Mouse (Mus musculus) kidney, postnatal 0 days (tissue): Measurements from ENCODE around the gene Lrrk1. TPM values are rescaled to one million over a fixed set of nuclear protein-coding genes. Genes with fewer than 3 reads are reported as not detected.

Source experiments
- ATAC-seq: fragments of 200-750 bp; cut with Nextera tagmentation; replicated peaks from 2 replicates; pipeline ENCODE4 v1.8.0; 2017; ENCODE audit warnings: low read depth, moderate number of reproducible peaks, moderate TSS enrichment, moderate library complexity; ENCODE audit not compliant: low FRiP score
- DNase-seq: peaks from one replicate; pipeline ENCODE4 v3.0.0-alpha.2; 2016; ENCODE audit warnings: low spot score
- H3K27ac ChIP-seq: fragments of 300-500 bp; sonication (generic); 2 replicates; pipeline ENCODE4 v1.5.1; 2014; ENCODE audit warnings: mild to moderate bottlenecking
- H3K27me3 ChIP-seq: fragments of 300-500 bp; sonication (generic); 2 replicates; pipeline ENCODE4 v1.6.1; 2014; ENCODE audit warnings: low read length, mixed read lengths; ENCODE audit not compliant: insufficient read depth
- H3K36me3 ChIP-seq: fragments of 300-500 bp; sonication (generic); 2 replicates; pipeline ENCODE4 v1.6.1; 2014; ENCODE audit warnings: low read length, mixed read lengths; ENCODE audit not compliant: insufficient read depth
- H3K4me1 ChIP-seq: fragments of 300-500 bp; sonication (generic); replicated peaks from 2 replicates; pipeline ENCODE4 v1.6.1; 2014; ENCODE audit warnings: antibody characterized with exemption, low read length, mixed read lengths; ENCODE audit not compliant: insufficient read depth
- H3K4me2 ChIP-seq: fragments of 300-500 bp; sonication (generic); 2 replicates; pipeline ENCODE4 v1.6.1; 2014; ENCODE audit warnings: mild to moderate bottlenecking, low read length, moderate library complexity, mixed read lengths
- H3K4me3 ChIP-seq: fragments of 300-500 bp; sonication (generic); replicated peaks from 2 replicates; pipeline ENCODE4 v1.5.1; 2014; ENCODE audit warnings: low read depth, low read length
- H3K9ac ChIP-seq: fragments of 300-500 bp; sonication (generic); 2 replicates; pipeline ENCODE4 v1.6.1; 2014; ENCODE audit warnings: low read depth, low read length
- H3K9me3 ChIP-seq: fragments of 300-500 bp; sonication (generic); replicated peaks from 2 replicates; pipeline ENCODE4 v1.6.1; 2016; ENCODE audit warnings: low read length, inconsistent platforms, mixed read lengths
- CTCF ChIP-seq: IDR thresholded peaks from 2 replicates; pipeline ENCODE4 v1.5.1; 2016; ENCODE audit warnings: antibody characterized with exemption, low read depth, mild to moderate bottlenecking, moderate library complexity
- WGBS: fragments of 180-500 bp; shearing (Covaris S2); extraction: QIAGEN DNeasy Blood & Tissue Kit; methylation state at CpG from one replicate; pipeline ENCODE4 v1.1.7; 2014; 5-methylcytosine and 5-hydroxymethylcytosine counted together
- polyA plus RNA-seq: library from polyadenylated mRNA; unstranded; fragments of >200 nt; fragmentation: Nextera tagmentation; extraction: Ambion mirVana; gene quantifications from 2 replicates; pipeline ENCODE4 v1.2.1, GENCODE M21; 2015

Lrrk1 gene
- polyA plus RNA-seq, 1 experiment from 2014 or later = 8.5 TPM

DNA sequence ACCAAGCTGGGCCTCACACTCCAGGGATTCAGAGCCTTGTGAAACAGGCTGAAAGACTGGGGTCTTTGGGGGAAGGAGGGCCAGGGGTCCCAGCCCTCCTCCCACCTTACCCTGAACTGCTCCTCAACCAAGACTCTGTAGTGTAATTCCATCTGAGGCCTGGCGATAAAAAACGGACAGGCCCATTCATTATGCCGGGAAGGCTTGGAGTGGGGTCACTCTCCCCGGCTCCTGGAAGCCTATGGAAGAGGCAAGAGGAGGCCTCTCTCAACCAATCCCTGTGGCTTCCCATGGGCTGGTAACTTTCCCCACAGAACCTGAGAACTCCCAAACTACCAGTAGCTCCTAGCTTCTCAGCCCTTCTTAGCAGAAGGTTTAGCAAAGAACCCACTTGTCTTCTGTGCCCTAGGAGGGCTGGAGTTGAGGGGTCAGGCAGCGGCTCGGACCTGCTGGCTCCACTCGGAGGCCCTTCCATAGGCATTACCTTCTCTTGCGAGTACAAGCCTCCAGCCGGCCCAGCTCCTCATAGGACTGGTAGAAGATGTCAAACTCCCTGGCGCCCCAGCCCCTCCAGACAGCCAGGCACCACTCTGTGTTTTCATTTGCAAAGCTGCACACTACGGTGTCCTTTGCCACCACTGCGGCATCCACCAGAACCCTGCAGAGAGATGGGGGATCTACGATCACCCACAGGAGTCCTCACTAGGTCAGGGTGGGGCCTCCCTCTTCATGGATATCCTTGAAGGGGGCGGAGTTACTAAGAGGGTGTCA, 128.5 kb downstream of the Lrrk1 start:
- Histone ChIP-seq H3K4me3 (no peak overlapping the region), H3K9ac (no peak overlapping the region), H3K36me3 (0 out of 2 replicates have a peak, but pooled peaks cover 8% of the 10 kb centered on the region), H3K9me3 (no peaks in the 10 kb centered on the region), H3K27ac (peak overlapping the region; percentile 19; the same call in 1 of the 2 replicates), H3K4me1 (no peaks in the 10 kb centered on the region), H3K27me3 (no peaks in the 10 kb centered on the region), H3K4me2 (no peak overlapping the region)
- ATAC-seq (peak; percentile 41; the same call in 1 of the 2 replicates), DNase-seq (peak; percentile 62)
- 46% methylated on average over 14 of the region's 14 CpGs for WGBS
- TF ChIP-seq CTCF = no peak

DNA sequence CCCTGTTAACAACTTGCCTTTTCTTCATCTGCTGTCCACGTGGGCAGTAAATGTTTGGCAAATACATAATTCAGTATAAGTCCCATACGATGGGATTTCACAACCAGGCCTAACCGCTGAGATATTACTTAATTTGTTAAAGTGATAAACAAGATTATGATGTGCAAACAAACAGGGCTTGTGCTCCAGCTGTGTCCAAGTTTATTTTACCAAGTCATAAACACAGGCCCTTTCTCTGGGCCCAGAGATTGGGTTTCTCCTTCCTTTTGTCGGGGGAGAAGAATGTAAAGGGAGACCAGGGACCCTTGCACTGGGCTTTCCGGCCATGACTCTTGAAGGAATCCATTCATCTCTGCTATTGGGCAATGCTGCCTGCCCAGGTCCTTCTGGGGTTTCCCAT, 129.2 kb downstream of the Lrrk1 start:
- no peak for TF ChIP-seq CTCF
- 0 out of 2 replicates have a peak, but pooled peaks cover 8% of the 10 kb centered on the region for H3K36me3 ChIP-seq
- H3K4me2 ChIP-seq = no peak overlapping the region
- 52% methylated on average over 5 of the region's 5 CpGs for WGBS
- H3K4me1 ChIP-seq = no peaks in the 10 kb centered on the region
- H3K9me3 ChIP-seq = no peaks in the 10 kb centered on the region
- H3K9ac ChIP-seq = no peak overlapping the region
- DNase-seq (peak; percentile 43), ATAC-seq (no peak)
- H3K27ac ChIP-seq = no peak overlapping the region
- H3K27me3 ChIP-seq = no peaks in the 10 kb centered on the region
- no peak overlapping the region for H3K4me3 ChIP-seq

DNA sequence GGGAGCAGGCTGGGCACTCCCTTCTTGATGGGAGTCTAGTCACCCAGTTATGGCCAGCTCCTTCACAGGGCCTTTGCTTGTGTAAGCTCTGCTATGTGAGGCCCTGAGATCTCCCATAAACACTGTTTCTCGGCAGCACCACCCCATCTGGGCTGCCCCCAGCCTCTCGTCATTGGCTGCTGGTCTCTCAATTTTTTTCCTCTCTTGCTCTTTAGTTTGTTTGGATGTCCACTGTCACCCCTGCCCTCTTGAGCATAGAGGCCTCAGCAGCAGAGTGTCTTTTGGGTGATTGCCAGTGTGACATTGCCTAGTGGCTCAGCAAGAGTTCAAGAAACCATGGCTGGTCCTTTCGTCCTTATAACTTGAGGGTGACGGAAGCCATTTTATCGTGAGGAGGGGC, 130.9 kb downstream of the Lrrk1 start:
- Histone ChIP-seq H3K4me1 (no peaks in the 10 kb centered on the region), H3K9me3 (no peaks in the 10 kb centered on the region), H3K9ac (no peak overlapping the region), H3K27me3 (no peaks in the 10 kb centered on the region), H3K4me2 (no peak overlapping the region), H3K27ac (no peak overlapping the region), H3K36me3 (0 out of 2 replicates have a peak, but pooled peaks cover 4% of the 10 kb centered on the region), H3K4me3 (no peak overlapping the region)
- DNase-seq (no peak), ATAC-seq (no peak)
- 74% methylated on average over 5 of the region's 5 CpGs for WGBS
- TF ChIP-seq CTCF = no peak

DNA sequence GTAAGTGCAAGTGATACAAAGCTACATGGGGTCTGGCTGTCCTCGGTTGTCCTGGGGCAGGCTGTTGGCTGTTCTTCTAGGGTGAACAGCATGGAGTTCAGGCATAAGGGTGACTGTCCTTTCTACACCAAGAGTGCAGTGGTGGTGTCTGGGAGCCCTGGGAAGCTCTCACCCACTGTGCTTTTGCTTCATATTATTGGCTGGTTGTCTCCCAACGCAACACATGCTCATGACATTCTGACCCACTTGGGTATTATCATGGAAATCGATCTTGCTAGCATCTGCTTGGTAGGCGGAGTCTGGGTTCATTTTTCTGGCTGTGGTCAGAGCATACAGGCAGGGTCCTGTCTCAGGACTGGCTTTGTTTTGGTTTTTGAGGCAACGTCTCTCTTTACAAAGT, 131.7 kb downstream of the Lrrk1 start:
- H3K27ac ChIP-seq = no peak overlapping the region
- no peaks in the 10 kb centered on the region for H3K36me3 ChIP-seq
- H3K4me2 ChIP-seq = no peak overlapping the region
- no peak for TF ChIP-seq CTCF
- no peak overlapping the region for H3K4me3 ChIP-seq
- no peaks in the 10 kb centered on the region for H3K4me1 ChIP-seq
- no peaks in the 10 kb centered on the region for H3K9me3 ChIP-seq
- no peaks in the 10 kb centered on the region for H3K27me3 ChIP-seq
- no peak for DNase-seq
- no peak for ATAC-seq
- no peak overlapping the region for H3K9ac ChIP-seq
- WGBS = 90% methylated on average over 5 of the region's 5 CpGs

DNA sequence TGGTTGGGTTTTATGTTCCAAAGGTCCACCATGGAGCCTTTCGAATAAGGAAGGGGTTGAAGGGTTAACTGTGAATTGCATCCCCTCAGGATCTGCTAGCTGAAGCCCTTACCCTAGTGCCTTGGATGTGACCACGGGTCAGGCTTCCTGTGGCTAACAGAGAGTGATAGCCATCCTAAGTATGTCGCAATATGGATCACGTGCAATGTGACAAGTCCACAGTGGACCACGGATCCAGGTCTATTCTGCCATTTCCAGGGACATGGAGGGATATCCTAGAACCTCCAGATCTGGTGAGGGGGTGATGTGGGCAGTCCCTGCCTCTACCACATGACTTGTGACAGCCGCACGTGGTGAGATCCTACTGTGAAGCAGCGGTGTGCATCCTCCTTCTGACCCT, 133.2 kb downstream of the Lrrk1 start:
- H3K4me2 ChIP-seq = no peak overlapping the region
- H3K4me1 ChIP-seq = no peaks in the 10 kb centered on the region
- H3K9me3 ChIP-seq = no peaks in the 10 kb centered on the region
- H3K36me3 ChIP-seq = no peaks in the 10 kb centered on the region
- 80% methylated on average over 8 of the region's 8 CpGs for WGBS
- no peak overlapping the region for H3K4me3 ChIP-seq
- H3K27me3 ChIP-seq = no peaks in the 10 kb centered on the region
- ATAC-seq = no peak
- DNase-seq = no peak
- no peak overlapping the region for H3K9ac ChIP-seq
- no peak for TF ChIP-seq CTCF
- H3K27ac ChIP-seq = no peak overlapping the region

DNA sequence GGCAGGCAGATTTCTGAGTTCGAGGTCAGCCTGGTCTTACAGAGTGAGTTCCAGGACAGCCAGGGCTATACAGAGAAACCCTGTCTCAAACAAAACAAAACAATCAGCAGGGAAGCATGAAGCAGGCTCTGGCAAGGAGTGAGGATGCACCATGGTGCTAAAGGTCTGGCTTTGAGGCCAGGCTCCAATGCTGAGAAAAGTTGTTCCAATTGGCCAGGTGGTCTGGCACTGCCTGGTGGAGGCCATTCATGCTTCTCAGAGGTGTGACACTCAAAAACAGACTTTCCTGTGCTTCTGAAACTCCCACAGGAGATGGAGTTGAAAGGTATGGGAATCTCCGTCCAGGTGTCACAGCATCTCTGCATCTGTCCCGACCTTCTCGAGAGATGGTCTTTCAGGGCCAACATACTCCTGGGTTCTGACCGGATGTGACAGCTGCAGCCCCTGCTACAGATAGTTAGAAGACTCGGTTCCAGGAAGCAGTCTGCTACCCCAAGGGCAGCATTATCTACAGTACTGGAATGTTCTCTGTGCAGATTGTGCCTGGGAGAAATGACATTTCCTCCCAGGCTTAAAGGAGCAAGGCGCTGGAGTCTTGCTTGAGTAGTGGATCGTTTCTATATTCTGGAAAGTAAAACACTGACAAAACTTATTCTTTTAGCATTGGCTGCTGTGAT, 134.0 kb downstream of the Lrrk1 start:
- no peak for DNase-seq
- no peak overlapping the region for H3K27ac ChIP-seq
- H3K4me2 ChIP-seq = no peak overlapping the region
- no peak for ATAC-seq
- H3K36me3 ChIP-seq = no peaks in the 10 kb centered on the region
- no peak for TF ChIP-seq CTCF
- H3K27me3 ChIP-seq = no peaks in the 10 kb centered on the region
- no peaks in the 10 kb centered on the region for H3K4me1 ChIP-seq
- no peaks in the 10 kb centered on the region for H3K9me3 ChIP-seq
- H3K4me3 ChIP-seq = no peak overlapping the region
- whole genome bisulfite sequencing = 77% methylated on average over 8 of the region's 8 CpGs
- H3K9ac ChIP-seq = no peak overlapping the region
